Mouse (Mus musculus): ENCODE data around the gene Gpr55. TPM values are rescaled to one million over a fixed set of nuclear protein-coding genes. Genes with fewer than 3 reads are reported as not detected.

Gpr55 gene
- polyA plus RNA-seq, 1 experiment, result 0.01 TPM

- TF ChIP-seq POLR2A (IDR thresholded peaks at IDR 0.05; ENCODE audit: borderline replicate concordance, extremely low read depth, insufficient read depth, insufficient read length, poor library complexity, severe bottlenecking) (no peak), CTCF (IDR thresholded peaks at IDR 0.05; ENCODE audit: borderline replicate concordance, extremely low read depth, insufficient read depth, insufficient read length) (no peak)
- DNase-seq (ENCODE audit: low read depth), result no peak
Measured at GRCm38 (mm10) chr1:85913078-85913755, 47.6 kb downstream of the Gpr55 start.

- DNase-seq (ENCODE audit: low read depth), result no peak
- no peak for TF ChIP-seq POLR2A (IDR thresholded peaks at IDR 0.05; ENCODE audit: borderline replicate concordance, extremely low read depth, insufficient read depth, insufficient read length, poor library complexity, severe bottlenecking)
- no peak for TF ChIP-seq CTCF (IDR thresholded peaks at IDR 0.05; ENCODE audit: borderline replicate concordance, extremely low read depth, insufficient read depth, insufficient read length)
Measured at GRCm38 (mm10) chr1:85908754-85909590, 51.8 kb downstream of the Gpr55 start.

- no peak for DNase-seq (ENCODE audit: low read depth)
- TF ChIP-seq CTCF (IDR thresholded peaks at IDR 0.05; ENCODE audit: borderline replicate concordance, extremely low read depth, insufficient read depth, insufficient read length) (no peak), POLR2A (IDR thresholded peaks at IDR 0.05; ENCODE audit: borderline replicate concordance, extremely low read depth, insufficient read depth, insufficient read length, poor library complexity, severe bottlenecking) (no peak)
Measured at GRCm38 (mm10) chr1:85906892-85907291, 53.9 kb downstream of the Gpr55 start.

GRCm38 (mm10) chr1:85902108-85902561 is 58.7 kb downstream of the Gpr55 start:
- no peak for TF ChIP-seq CTCF (IDR thresholded peaks at IDR 0.05; ENCODE audit: borderline replicate concordance, extremely low read depth, insufficient read depth, insufficient read length)
- TF ChIP-seq POLR2A (IDR thresholded peaks at IDR 0.05; ENCODE audit: borderline replicate concordance, extremely low read depth, insufficient read depth, insufficient read length, poor library complexity, severe bottlenecking), result no peak

DNA sequence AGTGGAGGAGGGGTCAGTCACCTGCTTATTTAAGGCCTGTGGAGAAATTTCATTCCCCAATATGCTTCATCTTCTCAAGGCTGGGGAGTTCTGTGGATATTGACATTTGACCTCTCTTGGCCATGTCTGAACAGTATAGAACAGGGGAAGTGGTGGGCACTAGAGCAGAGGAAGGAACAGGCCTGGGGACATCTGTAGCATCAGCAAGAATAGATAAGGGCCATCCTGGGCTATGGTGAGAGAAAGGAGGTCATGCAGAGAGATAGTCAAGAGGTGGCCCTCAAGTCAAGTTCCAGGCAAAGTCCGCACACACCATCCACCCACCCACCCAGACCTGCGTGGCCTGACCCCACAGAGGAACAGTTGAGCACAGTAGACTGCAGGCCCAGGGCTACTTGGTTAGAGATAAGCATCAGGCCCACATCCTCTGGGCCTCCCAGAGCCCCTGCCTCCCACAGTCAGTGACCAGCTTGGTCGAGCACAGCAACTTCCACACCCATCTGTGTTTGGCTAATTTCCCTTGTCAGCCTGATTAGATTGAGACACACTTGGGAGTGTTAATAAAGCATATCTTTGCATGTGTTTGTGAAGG is 59.2 kb downstream of the Gpr55 start:
- TF ChIP-seq CTCF (IDR thresholded peaks at IDR 0.05; ENCODE audit: borderline replicate concordance, extremely low read depth, insufficient read depth, insufficient read length) (no peak), POLR2A (IDR thresholded peaks at IDR 0.05; ENCODE audit: borderline replicate concordance, extremely low read depth, insufficient read depth, insufficient read length, poor library complexity, severe bottlenecking) (no peak)
- DNase-seq (ENCODE audit: low read depth), result no peak

More at GRCm38 (mm10) chr1:85902108-85902561, 58.7 kb downstream of the Gpr55 start:
- DNase-seq (ENCODE audit: low read depth), result peak; percentile 94

DNA sequence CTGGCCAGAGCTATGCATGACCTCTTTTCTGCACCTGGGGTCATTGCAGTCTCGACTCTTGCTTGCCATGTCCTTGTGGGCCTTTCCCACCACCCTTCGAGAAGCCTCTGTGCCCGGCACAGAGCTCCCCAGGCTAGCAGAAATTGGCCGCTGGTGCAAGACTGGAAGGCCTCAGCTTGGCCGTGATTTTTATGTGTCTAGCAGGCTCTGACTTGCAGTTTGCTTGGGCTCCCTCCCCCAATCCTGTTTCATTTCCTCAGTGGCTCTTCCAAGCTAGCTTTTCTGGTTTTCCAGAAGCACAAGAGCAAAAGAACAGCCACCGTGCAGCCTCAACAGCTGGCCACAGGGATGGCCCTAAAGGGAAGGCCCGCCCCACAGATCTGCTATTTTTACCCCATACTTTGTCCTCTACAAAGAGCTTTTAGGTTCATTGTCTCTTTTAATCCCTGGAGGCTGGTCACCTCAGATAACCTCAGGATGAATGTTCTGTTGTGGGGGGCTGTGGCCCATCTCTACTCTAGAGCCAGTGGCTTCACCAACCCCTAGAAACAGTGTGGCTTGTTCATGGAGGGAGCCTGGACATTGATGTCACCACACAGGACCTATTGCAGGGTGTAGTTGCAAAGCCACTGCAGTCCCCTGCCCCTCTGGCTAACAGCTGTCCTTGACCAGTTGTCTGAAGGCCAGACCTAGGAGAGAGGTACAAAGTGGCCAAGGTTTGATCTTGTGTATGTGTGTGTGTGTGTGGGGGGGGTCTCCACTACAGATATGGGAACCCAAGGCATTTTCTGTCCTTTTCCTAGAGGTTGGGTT is 60.1 kb downstream of the Gpr55 start:
- TF ChIP-seq POLR2A (IDR thresholded peaks at IDR 0.05; ENCODE audit: borderline replicate concordance, extremely low read depth, insufficient read depth, insufficient read length, poor library complexity, severe bottlenecking) (no peak), CTCF (IDR thresholded peaks at IDR 0.05; ENCODE audit: borderline replicate concordance, extremely low read depth, insufficient read depth, insufficient read length) (no peak)
- no peak for DNase-seq (ENCODE audit: low read depth)

- DNase-seq (ENCODE audit: low read depth), result no peak
- TF ChIP-seq POLR2A (IDR thresholded peaks at IDR 0.05; ENCODE audit: borderline replicate concordance, extremely low read depth, insufficient read depth, insufficient read length, poor library complexity, severe bottlenecking), result no peak
- no peak; the same call in 1 of the 2 replicates for TF ChIP-seq CTCF (IDR thresholded peaks at IDR 0.05; ENCODE audit: borderline replicate concordance, extremely low read depth, insufficient read depth, insufficient read length)
Measured at GRCm38 (mm10) chr1:85899388-85899761, 61.4 kb downstream of the Gpr55 start.

GRCm38 (mm10) chr1:85898761-85899387 is 61.9 kb downstream of the Gpr55 start:
- TF ChIP-seq POLR2A (IDR thresholded peaks at IDR 0.05; ENCODE audit: borderline replicate concordance, extremely low read depth, insufficient read depth, insufficient read length, poor library complexity, severe bottlenecking) (no peak), CTCF (IDR thresholded peaks at IDR 0.05; ENCODE audit: borderline replicate concordance, extremely low read depth, insufficient read depth, insufficient read length) (no peak)
- DNase-seq (ENCODE audit: low read depth), result peak; percentile 75

- TF ChIP-seq CTCF (IDR thresholded peaks at IDR 0.05; ENCODE audit: borderline replicate concordance, extremely low read depth, insufficient read depth, insufficient read length) (no peak), POLR2A (IDR thresholded peaks at IDR 0.05; ENCODE audit: borderline replicate concordance, extremely low read depth, insufficient read depth, insufficient read length, poor library complexity, severe bottlenecking) (no peak)
- DNase-seq (ENCODE audit: low read depth), result peak; percentile 58
Measured at GRCm38 (mm10) chr1:85897901-85898760, 62.7 kb downstream of the Gpr55 start.

Data from brain, embryonic 14.5 days (tissue).